Mouse (Mus musculus): ENCODE results near the gene Pepd.

DNA sequence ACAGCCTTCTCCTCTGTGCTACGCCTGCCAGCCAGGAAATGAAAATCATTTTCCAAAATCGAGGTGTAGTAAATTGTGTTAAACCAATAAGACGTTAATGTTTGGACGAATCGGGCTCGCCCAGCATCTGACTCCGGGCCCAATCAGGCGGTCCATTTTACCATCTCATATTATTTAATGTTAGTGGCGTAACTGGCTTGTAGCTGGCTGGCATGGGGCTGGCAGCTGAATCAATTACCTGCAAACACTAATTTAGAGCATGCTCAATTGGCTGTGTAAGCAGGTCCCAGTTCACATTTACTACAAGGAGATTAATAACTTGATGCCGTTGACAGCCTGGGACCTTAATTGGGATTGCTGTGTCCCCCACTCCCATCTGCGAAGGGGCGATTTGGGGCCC lies 63.7 kb downstream of the Pepd start:
- TF ChIP-seq ZNF384 (IDR thresholded peaks at IDR 0.05; ENCODE audit: low read depth, low read length) (no peak), ZC3H11A (IDR thresholded peaks at IDR 0.05; ENCODE audit: borderline replicate concordance, low read depth, low read length) (no peak), MAFK (IDR thresholded peaks at IDR 0.05; ENCODE audit: insufficient read depth, low read depth, low read length) (no peak), HCFC1 (IDR thresholded peaks at IDR 0.05; ENCODE audit: borderline replicate concordance, insufficient read depth, low read length) (no peak)

All from ES-E14 (cell line).